Mouse (Mus musculus): ENCODE measurements around the gene Gm21095.
"Not testable (repeated sequence)": the region's sequence is repeated elsewhere in the genome, so short reads cannot be mapped to it uniquely, and the experiment has no call there.

Gm21095 gene

GRCm38 (mm10) chrY:84096979-84097378 is at the start of gene Gm21095:
Gene Gm21095, plus strand, starts transcription at chrY:84097279.
- not testable (repeated sequence) for DNase-seq
